Mouse (Mus musculus) telencephalon, adult 2 months (tissue): ENCODE data around the gene Ormdl3.
A peak's percentile ranks its signal among the peaks of the same experiment; 100 is the strongest.
"Not testable (repeated sequence)": the region's sequence is repeated elsewhere in the genome, so short reads cannot be mapped to it uniquely, and the experiment has no call there.

Experiments used
- DNase-seq: peaks from one replicate; pipeline ENCODE4 v3.0.0-alpha.2; 2011; ENCODE audit warnings: low read depth, low spot score

Ormdl3 gene

DNA sequence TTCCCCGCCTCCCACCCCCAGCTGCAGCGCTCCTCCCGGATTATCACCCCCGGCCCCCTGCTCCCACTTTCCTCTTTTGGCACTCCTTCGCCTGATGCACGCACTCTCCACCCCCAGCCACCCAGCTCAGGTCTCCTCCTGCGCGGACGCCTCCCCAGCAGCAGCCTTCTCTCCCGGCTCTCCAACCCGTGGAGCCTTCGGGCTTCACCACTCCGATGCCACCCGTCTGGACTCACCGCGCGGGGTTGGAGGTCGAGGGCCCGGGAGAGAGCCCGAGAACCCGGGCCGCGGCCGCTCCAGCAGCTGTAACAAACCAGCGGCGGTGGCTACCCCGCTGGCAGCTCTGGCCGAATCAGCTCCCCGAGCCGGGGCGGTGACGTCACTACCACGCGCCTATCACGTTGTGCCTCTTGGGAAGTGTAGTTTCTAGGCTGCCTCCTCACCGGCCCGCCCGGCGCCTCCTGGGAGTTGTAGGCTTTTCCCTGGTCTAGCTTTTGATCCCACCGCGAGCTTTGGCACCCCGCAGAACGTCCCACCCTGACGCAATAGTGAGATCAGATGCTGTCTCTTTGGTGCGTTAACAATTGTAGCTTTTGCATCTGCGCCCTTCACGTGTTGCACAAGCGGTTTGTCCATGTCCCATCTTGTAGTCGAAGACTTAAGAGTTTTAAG lies at the start of gene Ormdl3:
TSS of gene Ormdl3 (minus strand) at position 477 of the 672 bp plus-strand sequence.
- DNase-seq = peak; percentile 93

GRCm38 (mm10) chr11:98635312-98635970 lies 48.3 kb upstream of the Ormdl3 start:
- DNase-seq = not testable (repeated sequence)

DNA sequence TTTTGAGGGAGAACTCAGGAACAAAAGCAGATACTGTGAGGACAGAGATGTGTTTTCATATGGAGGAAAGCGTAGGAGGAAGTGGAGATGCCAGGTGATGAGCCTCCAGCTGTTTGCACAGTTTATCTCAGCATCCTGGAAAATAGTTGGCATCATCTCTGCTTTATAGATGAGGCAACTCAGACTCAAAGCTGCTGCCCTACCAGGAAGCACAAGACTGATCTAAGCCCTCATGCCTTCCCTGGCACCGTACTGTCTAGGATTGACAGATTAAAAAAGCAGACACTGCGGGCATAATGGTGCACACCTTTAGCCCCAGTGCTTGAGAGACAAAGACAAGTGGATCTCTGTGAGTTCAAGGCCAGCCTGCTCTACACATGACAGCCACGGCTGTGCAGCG lies 43.5 kb upstream of the Ormdl3 start:
- no peak for DNase-seq

DNA sequence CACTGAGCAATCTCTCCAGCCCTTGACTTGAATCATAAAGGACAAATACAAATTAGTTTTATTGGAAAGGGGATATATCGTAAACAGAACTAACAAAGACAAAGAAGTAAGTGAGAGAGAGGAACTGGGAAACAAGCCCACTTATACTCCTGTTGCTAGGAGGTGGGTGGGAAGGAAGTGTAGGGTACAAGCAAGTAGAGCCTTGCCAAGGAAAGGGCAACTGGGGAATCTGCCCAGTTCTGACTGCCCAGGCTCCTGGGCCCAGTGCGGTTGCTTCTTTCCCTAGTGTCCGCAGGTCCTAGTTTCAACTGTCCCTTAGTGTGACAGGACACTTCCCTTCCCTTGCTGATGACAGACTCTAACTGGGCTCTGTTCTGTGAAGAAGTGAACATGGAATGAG lies 41.5 kb upstream of the Ormdl3 start:
- no peak for DNase-seq

DNA sequence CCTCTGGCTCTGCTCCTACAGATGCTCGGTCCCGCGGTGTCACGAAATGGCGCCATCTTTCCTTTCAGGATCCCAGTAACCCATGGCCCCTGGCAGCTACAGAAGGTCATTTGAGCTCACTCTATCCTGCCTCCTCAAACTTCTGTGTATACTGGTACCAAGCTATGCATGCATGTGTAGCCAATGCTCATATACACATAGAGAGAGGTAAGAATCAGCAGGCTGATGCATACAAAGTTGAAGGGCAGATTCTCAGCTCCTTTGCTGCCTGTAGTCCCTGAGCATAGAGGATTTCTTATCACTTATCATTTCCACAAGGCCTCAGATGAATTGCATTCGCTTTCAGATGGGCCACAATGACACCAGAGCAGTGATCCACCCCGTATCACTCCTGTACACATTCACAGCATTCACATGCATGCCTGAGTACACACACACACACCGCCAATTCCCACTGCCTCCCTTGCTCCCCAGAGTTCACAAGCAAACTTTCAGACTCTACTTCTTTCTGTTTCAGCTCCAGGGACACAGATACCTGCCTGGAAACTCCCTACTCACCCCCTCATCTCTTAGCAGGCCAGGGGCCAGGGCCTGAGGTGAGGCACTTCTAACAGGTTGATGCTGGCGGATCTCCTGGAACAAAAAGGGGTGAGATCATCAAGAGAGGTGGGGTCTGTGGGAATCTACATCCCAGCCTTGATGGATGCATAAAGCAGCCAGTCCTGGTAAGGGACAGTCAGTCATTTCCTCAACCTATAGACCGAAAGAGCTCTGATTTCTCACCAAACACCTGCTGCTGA lies 38.6 kb upstream of the Ormdl3 start, which contains the start of the genes Gm12355 and Gsdma3:
TSS of gene Gm12355 (minus strand) at position 51 of the 800 bp plus-strand sequence.
TSS of gene Gsdma3 (plus strand) at position 750 of the 800 bp plus-strand sequence.
- no peak for DNase-seq

DNA sequence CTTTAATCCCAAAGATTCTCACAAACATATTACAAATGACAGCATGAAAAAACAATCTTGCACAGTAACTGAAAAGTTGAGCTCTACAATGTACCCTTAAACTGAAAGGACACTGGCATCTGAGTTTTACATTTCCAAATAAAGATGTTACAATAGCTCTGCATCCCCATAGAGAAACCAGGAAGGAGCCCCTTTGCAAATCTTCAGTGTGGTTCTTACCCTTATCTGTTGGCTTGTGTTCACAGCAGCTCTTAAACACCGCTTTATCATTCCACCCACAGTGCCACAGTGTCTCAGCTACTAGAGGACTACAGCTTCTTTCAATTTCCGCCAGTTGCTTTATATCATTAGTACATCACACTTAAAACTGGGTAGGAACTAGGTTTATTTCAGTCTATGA lies 37.2 kb upstream of the Ormdl3 start:
- not testable (repeated sequence) for DNase-seq

- not testable (repeated sequence) for DNase-seq
Measured at GRCm38 (mm10) chr11:98623981-98624380, 36.8 kb upstream of the Ormdl3 start.

DNA sequence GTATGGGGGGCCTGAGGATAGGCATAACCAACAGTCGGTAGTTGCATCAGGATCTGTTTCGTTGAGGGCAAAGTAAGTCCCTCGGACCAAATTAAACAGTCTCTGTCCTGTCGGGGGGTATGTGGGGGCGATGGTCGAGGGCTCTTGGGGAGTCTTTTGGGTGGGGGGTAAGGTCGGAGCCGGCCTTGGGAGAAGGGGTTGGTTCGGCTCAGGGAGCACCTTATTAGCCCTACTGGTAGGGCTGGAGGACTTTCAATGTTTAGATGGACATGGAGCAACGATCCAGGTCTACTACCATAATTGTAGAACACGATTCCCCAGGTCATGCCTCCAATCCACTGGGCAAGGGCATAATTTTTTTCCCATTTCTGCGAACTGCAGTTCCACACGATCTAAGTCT lies 33.6 kb upstream of the Ormdl3 start:
- no peak for DNase-seq

- DNase-seq = peak; percentile 43
Measured at GRCm38 (mm10) chr11:98606763-98607162, 19.6 kb upstream of the Ormdl3 start.

DNA sequence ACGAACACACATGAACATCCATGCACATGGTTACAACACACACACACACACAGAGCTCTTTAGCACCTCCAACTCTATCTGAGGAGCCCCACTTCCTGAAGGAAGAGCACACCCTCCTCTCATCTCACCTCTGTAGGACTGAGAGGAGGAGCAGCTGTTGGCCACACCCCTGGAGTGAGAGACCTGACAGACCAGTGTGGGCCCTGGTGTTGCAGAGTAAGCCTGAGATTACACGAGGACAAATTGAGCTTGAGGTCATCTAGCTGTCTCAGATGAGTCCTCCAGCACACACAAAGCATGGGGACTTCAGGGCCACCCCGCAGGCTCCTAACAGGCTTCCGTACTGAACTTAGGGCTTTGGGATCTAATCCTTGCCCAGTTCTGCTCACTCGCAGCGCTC lies 17.7 kb upstream of the Ormdl3 start:
- DNase-seq = not testable (repeated sequence)

DNA sequence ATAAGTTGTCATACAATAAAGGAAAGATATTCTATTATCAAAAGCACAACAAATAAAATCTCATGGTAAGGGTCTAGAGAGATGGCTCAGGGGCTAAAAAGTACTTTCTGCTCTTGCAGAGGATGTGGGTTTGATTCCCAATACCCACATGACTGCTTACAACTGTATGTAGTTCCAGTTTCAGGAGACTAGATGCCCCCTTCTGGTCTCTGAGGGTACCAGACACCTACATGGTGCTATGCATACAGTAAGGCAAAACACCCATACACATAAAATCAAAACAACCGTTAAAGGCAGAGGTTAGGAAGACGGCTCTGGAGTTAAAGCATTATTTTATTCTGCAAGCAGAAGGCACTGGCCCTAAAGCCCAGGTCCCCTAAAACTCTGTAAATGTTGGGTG lies 16.8 kb upstream of the Ormdl3 start:
- DNase-seq = no peak

GRCm38 (mm10) chr11:98602090-98602690 lies 15.0 kb upstream of the Ormdl3 start:
- no peak for DNase-seq

DNA sequence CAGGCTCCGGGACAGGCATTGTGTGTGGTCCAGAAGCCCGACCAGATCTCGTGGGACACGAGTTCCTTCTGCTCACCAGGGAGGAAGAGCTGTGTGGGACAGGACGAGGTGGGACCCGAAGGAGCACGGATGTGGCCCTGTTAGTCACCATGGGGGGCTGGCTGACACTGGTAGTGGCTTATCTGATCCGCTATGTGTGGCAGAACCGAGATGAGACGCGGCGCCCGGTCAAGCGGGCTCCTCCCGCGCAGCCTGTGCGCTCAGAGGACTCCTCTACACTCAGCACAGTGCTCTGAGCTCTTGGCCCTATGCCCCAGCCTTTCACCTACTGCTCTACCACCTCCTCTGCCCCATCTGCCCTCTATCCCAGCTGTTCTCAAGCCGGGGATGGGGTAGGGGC lies 12.1 kb upstream of the Ormdl3 start:
- DNase-seq = no peak

DNA sequence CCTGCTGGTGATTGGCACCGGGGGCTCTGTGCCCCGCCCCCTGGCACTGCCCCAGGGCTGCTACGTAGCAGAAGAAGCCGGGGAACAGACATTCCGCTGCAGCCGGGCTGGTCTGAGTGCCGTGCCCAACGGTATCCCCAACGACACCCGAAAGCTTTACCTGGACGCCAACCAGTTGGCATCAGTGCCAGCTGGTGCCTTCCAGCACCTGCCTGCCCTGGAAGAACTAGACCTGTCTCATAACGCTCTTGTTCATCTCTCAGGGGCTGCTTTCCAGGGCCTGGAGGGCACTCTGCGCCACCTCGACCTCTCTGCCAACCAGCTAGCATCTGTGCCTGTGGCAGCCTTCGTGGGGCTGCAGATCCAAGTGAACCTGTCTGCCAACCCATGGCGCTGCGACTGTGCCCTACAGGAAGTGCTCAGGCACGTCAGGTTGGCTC lies 11.7 kb upstream of the Ormdl3 start:
- DNase-seq = no peak

DNA sequence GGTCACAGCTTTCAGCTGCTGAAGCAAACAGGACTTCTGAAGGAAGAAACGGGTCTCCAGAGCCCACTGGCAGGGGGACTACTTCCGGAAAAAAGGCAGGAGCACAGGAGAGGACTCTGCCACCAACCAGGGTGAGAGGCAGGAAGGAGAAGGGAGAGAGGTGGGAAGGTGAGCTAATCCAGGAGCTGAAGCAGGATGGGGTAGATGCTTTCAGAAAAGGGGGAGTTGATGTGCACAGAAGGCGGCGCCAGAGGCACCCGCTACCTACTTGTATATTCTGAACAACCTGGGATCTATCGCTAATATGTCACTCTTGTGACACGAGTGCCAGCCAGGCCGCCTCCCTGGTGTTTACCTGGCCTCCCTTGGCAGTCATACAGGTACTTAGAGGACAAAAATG lies 10.8 kb upstream of the Ormdl3 start, which contains the start of gene Lrrc3c:
TSS of gene Lrrc3c (plus strand) at position 301 of the 400 bp plus-strand sequence.
- no peak for DNase-seq

GRCm38 (mm10) chr11:98597363-98597762 lies 10.2 kb upstream of the Ormdl3 start:
- peak; percentile 6 for DNase-seq

DNA sequence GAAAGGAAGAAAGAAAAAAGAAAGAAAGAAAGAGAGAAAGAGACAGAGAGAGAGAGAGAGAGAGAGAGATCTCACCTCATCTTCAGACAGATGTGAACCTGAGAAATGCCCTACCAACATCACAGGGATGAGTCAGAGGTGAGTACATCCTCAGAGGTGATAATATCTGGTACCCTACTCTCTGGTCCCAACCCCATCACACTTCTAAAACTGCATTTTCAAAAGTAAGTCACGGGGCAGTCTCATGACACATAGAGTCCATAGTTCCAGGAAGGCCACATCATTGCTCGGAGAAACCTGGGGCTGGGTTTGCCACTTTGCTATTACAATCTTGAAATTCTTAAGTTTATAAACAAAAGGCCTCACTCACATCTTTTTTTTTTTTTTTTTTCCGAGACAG lies 8.8 kb upstream of the Ormdl3 start:
- DNase-seq = no peak

DNA sequence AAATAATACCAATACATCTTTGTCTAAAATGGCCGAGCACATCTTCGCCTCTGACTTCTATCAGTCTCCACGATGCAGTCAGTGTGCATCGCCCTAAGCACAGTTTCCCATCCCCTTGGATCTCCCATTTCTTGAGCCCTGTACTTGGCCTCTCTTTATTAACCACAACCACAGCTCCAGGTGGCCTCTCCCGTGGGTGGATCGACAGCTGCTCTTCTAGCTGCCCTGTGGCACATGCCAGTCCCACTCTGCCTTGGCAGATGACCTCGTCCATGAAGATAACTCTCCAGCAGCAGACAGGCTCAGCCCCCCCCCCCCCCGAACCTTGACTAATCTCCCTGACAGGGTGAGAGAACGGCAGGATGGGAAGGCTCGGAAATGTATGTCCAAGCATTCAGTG lies 8.3 kb upstream of the Ormdl3 start:
- DNase-seq = no peak

GRCm38 (mm10) chr11:98595021-98595420 lies 7.9 kb upstream of the Ormdl3 start:
- no peak for DNase-seq

DNA sequence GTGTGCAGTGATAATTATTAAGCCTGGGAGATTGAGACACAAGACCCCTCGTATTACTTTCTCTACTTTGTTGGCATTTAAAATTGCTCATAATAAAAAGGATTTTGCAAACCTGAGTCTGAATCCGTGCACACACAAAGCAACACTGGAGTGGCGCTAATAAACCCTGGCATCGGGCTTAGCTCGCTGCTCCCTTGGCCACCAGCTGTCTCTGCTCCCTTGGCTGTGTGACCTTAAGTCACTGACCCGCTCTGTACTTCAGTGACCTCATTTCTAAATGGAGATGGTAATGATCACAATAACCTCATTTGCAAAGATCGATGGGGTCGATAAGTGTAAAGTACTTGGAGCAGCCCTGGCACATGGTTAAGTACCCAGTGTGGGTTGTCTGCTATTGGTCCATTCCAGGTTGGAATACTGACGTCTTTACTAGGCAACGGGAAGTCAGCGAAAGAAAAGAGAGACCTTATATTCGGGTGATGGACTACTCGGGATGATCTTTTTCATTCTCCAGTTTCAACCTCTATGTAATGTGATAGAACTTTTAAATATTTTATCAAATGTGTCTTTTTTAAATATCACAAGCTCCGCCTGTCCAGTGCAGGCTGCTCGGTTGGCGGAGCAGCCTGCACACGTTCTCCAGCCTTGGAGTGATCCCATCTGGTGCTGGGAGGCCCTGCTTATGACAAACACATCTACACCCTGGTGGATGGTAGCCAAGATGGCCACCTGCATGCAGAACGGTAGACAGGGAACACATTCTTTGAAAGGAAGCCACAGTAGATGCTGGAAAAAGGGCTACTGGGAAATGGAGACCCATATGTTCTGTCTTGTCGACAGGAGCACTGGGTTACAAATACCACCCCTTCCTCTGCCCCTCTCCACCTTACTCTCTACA lies 3.6 kb upstream of the Ormdl3 start:
- DNase-seq = no peak

- DNase-seq = no peak
Measured at GRCm38 (mm10) chr11:98589306-98589705, 2.1 kb upstream of the Ormdl3 start.
